Mouse (Mus musculus) limb, embryonic 10.5 days (tissue): ENCODE results near the gene Glo1. TPM values are rescaled to one million over a fixed set of nuclear protein-coding genes. Genes with fewer than 3 reads are reported as not detected.

Source experiments
- DNase-seq: peaks from one replicate; pipeline ENCODE4 v3.0.0-alpha.2; 2017; ENCODE audit warnings: low spot score
- H3K27ac ChIP-seq: fragments of 300-500 bp; sonication (generic); 2 replicates; pipeline ENCODE4 v1.5.1; 2016; ENCODE audit warnings: mild to moderate bottlenecking
- H3K27me3 ChIP-seq: fragments of 300-500 bp; sonication (generic); 2 replicates; pipeline ENCODE4 v1.6.1; 2016; ENCODE audit warnings: low read depth, mild to moderate bottlenecking; ENCODE audit not compliant: poor library complexity, severe bottlenecking
- H3K36me3 ChIP-seq: fragments of 300-500 bp; sonication (generic); 2 replicates; pipeline ENCODE4 v1.6.1; 2016; ENCODE audit warnings: mild to moderate bottlenecking, moderate library complexity
- H3K4me1 ChIP-seq: fragments of 300-500 bp; sonication (generic); 2 replicates; pipeline ENCODE4 v1.6.1; 2016
- H3K4me3 ChIP-seq: fragments of 300-500 bp; sonication (generic); 2 replicates; pipeline ENCODE4 v1.5.1; 2016; ENCODE audit warnings: mild to moderate bottlenecking, moderate library complexity
- H3K9me3 ChIP-seq: fragments of 300-500 bp; sonication (generic); replicated peaks from 2 replicates; pipeline ENCODE4 v1.6.1; 2016; ENCODE audit warnings: mild to moderate bottlenecking
- WGBS: fragments of 180-500 bp; shearing (Covaris S2); methylation state at CpG from one replicate; pipeline ENCODE4 v1.1.7; 2016; 5-methylcytosine and 5-hydroxymethylcytosine counted together
- polyA plus RNA-seq: library from polyadenylated mRNA; unstranded; fragments of >200 nt; fragmentation: Nextera tagmentation; extraction: Ambion mirVana; gene quantifications from 2 replicates; pipeline ENCODE4 v1.2.1, GENCODE M21; 2016

Glo1 gene
- polyA plus RNA-seq, 1 experiment from 2014 or later = 206 TPM

DNA sequence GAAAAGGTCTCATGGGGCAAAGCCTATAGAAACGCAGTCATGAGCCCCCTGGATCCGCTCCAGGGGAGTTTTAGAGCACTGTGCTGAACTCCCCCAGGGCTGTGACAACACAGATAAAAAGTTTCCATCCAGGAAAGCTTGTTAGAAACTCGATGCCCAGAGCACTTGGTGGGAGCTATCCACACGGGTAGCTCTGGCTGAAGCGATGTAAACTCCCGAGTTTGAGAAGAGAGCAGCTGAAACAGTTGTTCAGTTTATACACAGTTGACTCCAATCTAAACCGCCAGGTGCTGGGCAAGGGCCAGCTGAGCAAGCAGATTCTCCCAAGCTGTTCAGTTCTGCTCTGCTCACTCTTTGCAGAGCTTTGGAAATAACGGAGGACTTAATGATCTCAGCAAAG is 87.6 kb downstream of the Glo1 start:
- DNase-seq = no peak
- peaks cover 17% of the 10 kb centered on the region for H3K4me1 ChIP-seq

DNA sequence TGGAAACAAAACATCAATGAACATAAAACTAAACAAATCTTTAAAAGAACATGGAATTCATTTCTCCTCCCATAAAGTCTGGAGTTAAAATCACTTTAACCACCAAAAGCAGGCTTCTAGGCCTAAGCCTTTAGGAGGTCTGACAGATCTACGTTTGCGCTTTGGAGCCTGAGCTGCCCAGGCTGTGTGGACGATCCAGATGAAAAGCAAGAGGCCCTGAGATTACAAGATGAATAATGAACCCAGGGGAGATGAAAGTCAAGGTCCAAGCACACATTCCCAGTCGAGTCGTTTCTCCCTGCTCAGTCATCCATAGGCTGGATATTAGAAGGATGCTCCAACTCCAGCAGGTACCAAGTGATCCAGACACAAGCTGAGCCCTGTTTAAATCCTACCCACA is 90.0 kb downstream of the Glo1 start:
- H3K36me3 ChIP-seq = no peaks in the 10 kb centered on the region

More for the DNA sequence above, 87.6 kb downstream of the Glo1 start:
- no peaks in the 10 kb centered on the region for H3K36me3 ChIP-seq
- no peak overlapping the region for H3K4me3 ChIP-seq
- no peak overlapping the region for H3K27ac ChIP-seq
- H3K27me3 ChIP-seq = no peaks in the 10 kb centered on the region
- H3K9me3 ChIP-seq = no peaks in the 10 kb centered on the region
- 59% methylated on average over 8 of the region's 8 CpGs for WGBS

More for the DNA sequence above, 90.0 kb downstream of the Glo1 start:
- H3K9me3 ChIP-seq = no peaks in the 10 kb centered on the region
- H3K4me1 ChIP-seq = peaks cover 11% of the 10 kb centered on the region
- H3K4me3 ChIP-seq = no peak overlapping the region
- 72% methylated on average over 5 of the region's 5 CpGs for WGBS
- DNase-seq = no peak
- H3K27me3 ChIP-seq = no peaks in the 10 kb centered on the region
- no peak overlapping the region for H3K27ac ChIP-seq

Other genes with a start within 250 kb of the Glo1 start
- 40.5 and 57.5 TPM in 2 replicates for gene Btbd9, start 50.4 kb downstream of the Glo1 start, polyA plus RNA-seq
- 0.49 and 0.51 TPM in 2 replicates for gene Dnah8, start 2.5 kb downstream of the Glo1 start, polyA plus RNA-seq